Mouse (Mus musculus): ENCODE results near the gene Lmntd1. TPM values are rescaled to one million over a fixed set of nuclear protein-coding genes. Genes with fewer than 3 reads are reported as not detected.

The Lmntd1 gene
- polyA plus RNA-seq, 1 experiment from 2014 or later, result 1.3 TPM

GRCm38 (mm10) chr6:145538787-145539567 is 75.1 kb downstream of the Lmntd1 start:
- DNase-seq, result peak; percentile 32
- WGBS, result 36% methylated on average over 11 of the region's 11 CpGs
- Histone ChIP-seq H3K4me1 (ENCODE audit: control insufficient read depth, insufficient read depth, low read length) (peaks cover 10% of the 10 kb centered on the region), H3K9me3 (ENCODE audit: control insufficient read depth, low read length) (no peaks in the 10 kb centered on the region; the same call in 1 of the 2 replicates), H3K27me3 (ENCODE audit: control insufficient read depth, insufficient read depth, low read length) (no peaks in the 10 kb centered on the region), H3K4me2 (ENCODE audit: low read length) (no peak overlapping the region), H3K9ac (replicated peaks; ENCODE audit: low read length) (no peak overlapping the region), H3K27ac (replicated peaks; ENCODE audit: low read depth, low read length) (peak overlapping the region; percentile 34), H3K4me3 (replicated peaks; ENCODE audit: low read depth, low read length) (no peak overlapping the region), H3K36me3 (ENCODE audit: control insufficient read depth, insufficient read depth, low read length) (no peaks in the 10 kb centered on the region)
- no peak for ATAC-seq (ENCODE audit: low FRiP score, low TSS enrichment)

GRCm38 (mm10) chr6:145530464-145530863 is 83.7 kb downstream of the Lmntd1 start:
- ATAC-seq (ENCODE audit: low FRiP score, low TSS enrichment) (no peak), DNase-seq (no peak)
- Histone ChIP-seq H3K4me1 (ENCODE audit: control insufficient read depth, insufficient read depth, low read length) (no peaks in the 10 kb centered on the region), H3K4me2 (ENCODE audit: low read length) (no peak overlapping the region), H3K27me3 (ENCODE audit: control insufficient read depth, insufficient read depth, low read length) (no peaks in the 10 kb centered on the region), H3K9me3 (ENCODE audit: control insufficient read depth, low read length) (no peaks in the 10 kb centered on the region), H3K4me3 (replicated peaks; ENCODE audit: low read depth, low read length) (no peak overlapping the region), H3K36me3 (ENCODE audit: control insufficient read depth, insufficient read depth, low read length) (no peaks in the 10 kb centered on the region), H3K27ac (replicated peaks; ENCODE audit: low read depth, low read length) (no peak overlapping the region), H3K9ac (replicated peaks; ENCODE audit: low read length) (no peak overlapping the region)
- WGBS, result 63% methylated on average over 3 of the region's 3 CpGs

GRCm38 (mm10) chr6:145523337-145523736 is 90.8 kb downstream of the Lmntd1 start:
- DNase-seq (no peak), ATAC-seq (ENCODE audit: low FRiP score, low TSS enrichment) (no peak)
- H3K9me3 ChIP-seq (ENCODE audit: control insufficient read depth, low read length), result no peaks in the 10 kb centered on the region
- no peaks in the 10 kb centered on the region for H3K4me1 ChIP-seq (ENCODE audit: control insufficient read depth, insufficient read depth, low read length)
- H3K27ac ChIP-seq (replicated peaks; ENCODE audit: low read depth, low read length), result no peak overlapping the region
- no peaks in the 10 kb centered on the region for H3K27me3 ChIP-seq (ENCODE audit: control insufficient read depth, insufficient read depth, low read length)
- H3K4me3 ChIP-seq (replicated peaks; ENCODE audit: low read depth, low read length), result no peak overlapping the region
- H3K36me3 ChIP-seq (ENCODE audit: control insufficient read depth, insufficient read depth, low read length), result no peaks in the 10 kb centered on the region
- no peak overlapping the region for H3K9ac ChIP-seq (replicated peaks; ENCODE audit: low read length)
- H3K4me2 ChIP-seq (ENCODE audit: low read length), result no peak overlapping the region
- WGBS, result 95% methylated on average over 9 of the region's 9 CpGs

- no peaks in the 10 kb centered on the region for H3K4me1 ChIP-seq (ENCODE audit: control insufficient read depth, insufficient read depth, low read length)
- 77% methylated on average over 12 of the region's 12 CpGs for WGBS
These were observed 91.5 kb downstream of the Lmntd1 start for GRCm38 (mm10) chr6:145522617-145523016.

GRCm38 (mm10) chr6:145517002-145517401 is 97.1 kb downstream of the Lmntd1 start:
- H3K4me3 ChIP-seq (replicated peaks; ENCODE audit: low read depth, low read length), result no peak overlapping the region
- H3K9ac ChIP-seq (replicated peaks; ENCODE audit: low read length), result no peak overlapping the region
- H3K4me1 ChIP-seq (ENCODE audit: control insufficient read depth, insufficient read depth, low read length), result peaks cover 7% of the 10 kb centered on the region
- 25% methylated on average over 10 of the region's 10 CpGs for WGBS
- H3K9me3 ChIP-seq (ENCODE audit: control insufficient read depth, low read length), result no peaks in the 10 kb centered on the region
- no peak overlapping the region for H3K27ac ChIP-seq (replicated peaks; ENCODE audit: low read depth, low read length)
- ATAC-seq (ENCODE audit: low FRiP score, low TSS enrichment) (no peak), DNase-seq (peak; percentile 69)
- H3K36me3 ChIP-seq (ENCODE audit: control insufficient read depth, insufficient read depth, low read length), result no peaks in the 10 kb centered on the region
- H3K4me2 ChIP-seq (ENCODE audit: low read length), result no peak overlapping the region
- H3K27me3 ChIP-seq (ENCODE audit: control insufficient read depth, insufficient read depth, low read length), result no peaks in the 10 kb centered on the region

More at GRCm38 (mm10) chr6:145522617-145523016, 91.5 kb downstream of the Lmntd1 start:
- H3K9ac ChIP-seq (replicated peaks; ENCODE audit: low read length), result no peak overlapping the region
- H3K4me2 ChIP-seq (ENCODE audit: low read length), result no peak overlapping the region
- H3K27me3 ChIP-seq (ENCODE audit: control insufficient read depth, insufficient read depth, low read length), result no peaks in the 10 kb centered on the region
- no peak overlapping the region for H3K4me3 ChIP-seq (replicated peaks; ENCODE audit: low read depth, low read length)
- no peaks in the 10 kb centered on the region for H3K36me3 ChIP-seq (ENCODE audit: control insufficient read depth, insufficient read depth, low read length)
- DNase-seq (no peak), ATAC-seq (ENCODE audit: low FRiP score, low TSS enrichment) (no peak)
- H3K27ac ChIP-seq (replicated peaks; ENCODE audit: low read depth, low read length), result no peak overlapping the region
- no peaks in the 10 kb centered on the region for H3K9me3 ChIP-seq (ENCODE audit: control insufficient read depth, low read length)

GRCm38 (mm10) chr6:145515859-145516581 is 98.1 kb downstream of the Lmntd1 start:
- Histone ChIP-seq H3K36me3 (ENCODE audit: control insufficient read depth, insufficient read depth, low read length) (no peaks in the 10 kb centered on the region), H3K27ac (replicated peaks; ENCODE audit: low read depth, low read length) (no peak overlapping the region), H3K4me1 (ENCODE audit: control insufficient read depth, insufficient read depth, low read length) (peaks cover 7% of the 10 kb centered on the region), H3K4me2 (ENCODE audit: low read length) (no peak overlapping the region), H3K4me3 (replicated peaks; ENCODE audit: low read depth, low read length) (no peak overlapping the region), H3K9me3 (ENCODE audit: control insufficient read depth, low read length) (no peaks in the 10 kb centered on the region), H3K9ac (replicated peaks; ENCODE audit: low read length) (no peak overlapping the region), H3K27me3 (ENCODE audit: control insufficient read depth, insufficient read depth, low read length) (no peaks in the 10 kb centered on the region)
- ATAC-seq (ENCODE audit: low FRiP score, low TSS enrichment) (no peak), DNase-seq (peak; percentile 51)
- WGBS, result 82% methylated on average over 10 of the region's 10 CpGs

DNA sequence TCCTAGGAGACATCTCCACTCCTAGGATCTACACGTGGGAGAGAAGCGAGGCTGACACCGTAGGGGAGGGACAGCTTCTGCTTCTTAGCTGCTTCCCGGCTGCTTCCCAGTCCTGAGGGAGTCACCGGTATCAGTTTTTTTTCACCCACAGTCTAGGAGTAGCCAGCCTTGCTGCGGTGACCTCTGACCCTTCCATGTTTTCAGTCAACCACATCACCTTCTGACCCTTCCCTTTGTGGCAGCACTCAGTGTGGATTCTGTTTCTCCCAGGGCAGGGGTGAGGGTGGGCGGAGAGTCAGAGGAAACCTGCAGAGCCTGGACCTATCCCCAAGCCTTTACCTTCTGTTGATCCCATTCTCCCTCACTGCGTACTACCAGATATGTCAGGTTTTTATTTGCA is 102.9 kb downstream of the Lmntd1 start:
- no peak for DNase-seq
- 38% methylated on average over 8 of the region's 8 CpGs for WGBS
- Histone ChIP-seq H3K27ac (replicated peaks; ENCODE audit: low read depth, low read length) (no peak overlapping the region), H3K27me3 (ENCODE audit: control insufficient read depth, insufficient read depth, low read length) (no peaks in the 10 kb centered on the region), H3K36me3 (ENCODE audit: control insufficient read depth, insufficient read depth, low read length) (no peaks in the 10 kb centered on the region), H3K4me3 (replicated peaks; ENCODE audit: low read depth, low read length) (no peak overlapping the region), H3K4me2 (ENCODE audit: low read length) (no peak overlapping the region), H3K4me1 (ENCODE audit: control insufficient read depth, insufficient read depth, low read length) (0 out of 2 replicates have a peak, but pooled peaks cover 2% of the 10 kb centered on the region), H3K9me3 (ENCODE audit: control insufficient read depth, low read length) (no peaks in the 10 kb centered on the region), H3K9ac (replicated peaks; ENCODE audit: low read length) (no peak overlapping the region)
- no peak for ATAC-seq (ENCODE audit: low FRiP score, low TSS enrichment)

GRCm38 (mm10) chr6:145508828-145509227 is 105.3 kb downstream of the Lmntd1 start:
- no peaks in the 10 kb centered on the region for H3K4me1 ChIP-seq (ENCODE audit: control insufficient read depth, insufficient read depth, low read length)
- H3K9me3 ChIP-seq (ENCODE audit: control insufficient read depth, low read length), result no peaks in the 10 kb centered on the region
- H3K36me3 ChIP-seq (ENCODE audit: control insufficient read depth, insufficient read depth, low read length), result no peaks in the 10 kb centered on the region
- ATAC-seq (ENCODE audit: low FRiP score, low TSS enrichment) (no peak), DNase-seq (no peak)
- H3K27me3 ChIP-seq (ENCODE audit: control insufficient read depth, insufficient read depth, low read length), result no peaks in the 10 kb centered on the region
- no peak overlapping the region for H3K27ac ChIP-seq (replicated peaks; ENCODE audit: low read depth, low read length)
- H3K4me2 ChIP-seq (ENCODE audit: low read length), result no peak overlapping the region
- 90% methylated on average over 12 of the region's 12 CpGs for WGBS
- H3K9ac ChIP-seq (replicated peaks; ENCODE audit: low read length), result no peak overlapping the region
- no peak overlapping the region for H3K4me3 ChIP-seq (replicated peaks; ENCODE audit: low read depth, low read length)
